Mouse (Mus musculus) megakaryocyte, adult 5-6 weeks (primary cell): ENCODE data around the gene Mybpc3. TPM values are rescaled to one million over a fixed set of nuclear protein-coding genes. Genes with fewer than 3 reads are reported as not detected.

ENCODE experiments used
- ATAC-seq: 2 replicates; pipeline ENCODE4 v1.8.0; 2016; ENCODE audit warnings: mild to moderate bottlenecking, inconsistent platforms; ENCODE audit not compliant: poor library complexity, severe bottlenecking
- total RNA-seq, 2 experiments: library from RNA; stranded (forward) in 1 of 2; stranded (reverse) in 1 of 2; fragments of 153-499, 151-499 nt in 1 of 2; fragments of 221-1000, 200-1000 nt in 1 of 2; gene quantifications; 2 replicates each; pipeline versions ENCODE4 v1.2.3 to v1.2.4; 2015 to 2017

The Mybpc3 gene
- total RNA-seq, 2 experiments from 2014 or later = 0.27 to 0.44 TPM

- ATAC-seq = no peak
Observed at GRCm38 (mm10) chr2:91160591-91160990, 42.6 kb downstream of the Mybpc3 start.

- ATAC-seq = no peak
Observed at GRCm38 (mm10) chr2:91162952-91163351, 45.0 kb downstream of the Mybpc3 start.

GRCm38 (mm10) chr2:91163532-91163931 is 45.6 kb downstream of the Mybpc3 start:
- ATAC-seq = no peak

- ATAC-seq = no peak
Observed at GRCm38 (mm10) chr2:91164991-91165390, 47.0 kb downstream of the Mybpc3 start.

GRCm38 (mm10) chr2:91167629-91168028 is 49.7 kb downstream of the Mybpc3 start:
- no peak for ATAC-seq

- ATAC-seq = no peak
Observed at GRCm38 (mm10) chr2:91169587-91170322, 51.8 kb downstream of the Mybpc3 start.

GRCm38 (mm10) chr2:91175490-91175889 is 57.5 kb downstream of the Mybpc3 start:
- ATAC-seq = no peak

GRCm38 (mm10) chr2:91176234-91176633 is 58.3 kb downstream of the Mybpc3 start:
- ATAC-seq = no peak

- ATAC-seq = no peak
Observed at GRCm38 (mm10) chr2:91179825-91180224, 61.9 kb downstream of the Mybpc3 start.

- no peak for ATAC-seq
Observed at GRCm38 (mm10) chr2:91180706-91181105, 62.8 kb downstream of the Mybpc3 start.

- ATAC-seq = peak; percentile 20; the same call in 1 of the 2 replicates
Observed at GRCm38 (mm10) chr2:91182016-91182404, 64.1 kb downstream of the Mybpc3 start.

- ATAC-seq = peak; percentile 61
Observed at GRCm38 (mm10) chr2:91182405-91183147, 64.6 kb downstream of the Mybpc3 start.

- peak; percentile 89 for ATAC-seq
Observed at GRCm38 (mm10) chr2:91183148-91183513, 65.2 kb downstream of the Mybpc3 start.

GRCm38 (mm10) chr2:91183711-91184405 is 65.9 kb downstream of the Mybpc3 start, which contains the start of gene Madd:
Madd (minus strand) TSS chr2:91183837.
- peak; percentile 70 for ATAC-seq

Other genes starting within 250 kb of the Mybpc3 start
- gene C1qtnf4, start 232.3 kb upstream of the Mybpc3 start, total RNA-seq (2015) = not detected in 2 replicates
- not detected in 2 replicates for gene C1qtnf4, start 232.3 kb upstream of the Mybpc3 start, total RNA-seq (2017)
- 9.1 and 11.3 TPM in 2 replicates for gene Kbtbd4, start 213.4 kb upstream of the Mybpc3 start, total RNA-seq (2015)
- gene Kbtbd4, start 213.4 kb upstream of the Mybpc3 start, total RNA-seq (2017) = 9.3 and 14.1 TPM in 2 replicates
- 113 and 119 TPM in 2 replicates for gene Ndufs3, start 213.3 kb upstream of the Mybpc3 start, total RNA-seq (2015)
- gene Ndufs3, start 213.3 kb upstream of the Mybpc3 start, total RNA-seq (2017) = 61.6 and 70.9 TPM in 2 replicates
- 33.7 and 34.7 TPM in 2 replicates for gene Celf1, start 177.8 kb upstream of the Mybpc3 start, total RNA-seq (2015)
- 31.3 and 34.1 TPM in 2 replicates for gene Celf1, start 177.8 kb upstream of the Mybpc3 start, total RNA-seq (2017)
- 0.46 and 0.47 TPM in 2 replicates for gene Rapsn, start 82.5 kb upstream of the Mybpc3 start, total RNA-seq (2015)
- gene Rapsn, start 82.5 kb upstream of the Mybpc3 start, total RNA-seq (2017) = 0.51 and 1.3 TPM in 2 replicates
- 65.1 and 69.7 TPM in 2 replicates for gene Psmc3, start 64.1 kb upstream of the Mybpc3 start, total RNA-seq (2015)
- gene Psmc3, start 64.1 kb upstream of the Mybpc3 start, total RNA-seq (2017) = 226 TPM in 2 replicates
- gene Slc39a13, start 47.7 kb upstream of the Mybpc3 start, total RNA-seq (2015) = 8.4 and 15.6 TPM in 2 replicates
- gene Slc39a13, start 47.7 kb upstream of the Mybpc3 start, total RNA-seq (2017) = 6.5 and 10.9 TPM in 2 replicates
- gene Spi1, start 35.8 kb upstream of the Mybpc3 start, total RNA-seq (2015) = 348 and 384 TPM in 2 replicates
- gene Spi1, start 35.8 kb upstream of the Mybpc3 start, total RNA-seq (2017) = 253 and 295 TPM in 2 replicates
- gene Madd, start 65.7 kb downstream of the Mybpc3 start, total RNA-seq (2015) = 35.4 and 39.7 TPM in 2 replicates
- 63.6 and 78.7 TPM in 2 replicates for gene Madd, start 65.7 kb downstream of the Mybpc3 start, total RNA-seq (2017)
- 0.45 and 1.9 TPM in 2 replicates for gene Nr1h3, start 84.7 kb downstream of the Mybpc3 start, total RNA-seq (2015)
- 1.5 and 2.2 TPM in 2 replicates for gene Nr1h3, start 84.7 kb downstream of the Mybpc3 start, total RNA-seq (2017)
- 7.1 and 8.4 TPM in 2 replicates for gene Acp2, start 84.7 kb downstream of the Mybpc3 start, total RNA-seq (2015)
- 8.0 and 9.0 TPM in 2 replicates for gene Acp2, start 84.7 kb downstream of the Mybpc3 start, total RNA-seq (2017)
- 7.7 and 8.8 TPM in 2 replicates for gene Ddb2, start 118.8 kb downstream of the Mybpc3 start, total RNA-seq (2015)
- 7.3 TPM in 2 replicates for gene Ddb2, start 118.8 kb downstream of the Mybpc3 start, total RNA-seq (2017)
- not detected in 2 replicates for gene Pacsin3, start 137.8 kb downstream of the Mybpc3 start, total RNA-seq (2015)
- 0.29 TPM in 1 of 2 replicates, not detected in the other for gene Pacsin3, start 137.8 kb downstream of the Mybpc3 start, total RNA-seq (2017)
- gene Arfgap2, start 146.8 kb downstream of the Mybpc3 start, total RNA-seq (2015) = 24.7 and 27.2 TPM in 2 replicates
- 26.9 and 27.1 TPM in 2 replicates for gene Arfgap2, start 146.8 kb downstream of the Mybpc3 start, total RNA-seq (2017)